Mouse (Mus musculus) retina, postnatal 7 days (tissue): ENCODE data around the gene Pym1.

Source experiments
- DNase-seq: peaks from one replicate; pipeline ENCODE4 v3.0.0-alpha.2; 2012; ENCODE audit warnings: low read depth, low spot score

Pym1 gene

DNA sequence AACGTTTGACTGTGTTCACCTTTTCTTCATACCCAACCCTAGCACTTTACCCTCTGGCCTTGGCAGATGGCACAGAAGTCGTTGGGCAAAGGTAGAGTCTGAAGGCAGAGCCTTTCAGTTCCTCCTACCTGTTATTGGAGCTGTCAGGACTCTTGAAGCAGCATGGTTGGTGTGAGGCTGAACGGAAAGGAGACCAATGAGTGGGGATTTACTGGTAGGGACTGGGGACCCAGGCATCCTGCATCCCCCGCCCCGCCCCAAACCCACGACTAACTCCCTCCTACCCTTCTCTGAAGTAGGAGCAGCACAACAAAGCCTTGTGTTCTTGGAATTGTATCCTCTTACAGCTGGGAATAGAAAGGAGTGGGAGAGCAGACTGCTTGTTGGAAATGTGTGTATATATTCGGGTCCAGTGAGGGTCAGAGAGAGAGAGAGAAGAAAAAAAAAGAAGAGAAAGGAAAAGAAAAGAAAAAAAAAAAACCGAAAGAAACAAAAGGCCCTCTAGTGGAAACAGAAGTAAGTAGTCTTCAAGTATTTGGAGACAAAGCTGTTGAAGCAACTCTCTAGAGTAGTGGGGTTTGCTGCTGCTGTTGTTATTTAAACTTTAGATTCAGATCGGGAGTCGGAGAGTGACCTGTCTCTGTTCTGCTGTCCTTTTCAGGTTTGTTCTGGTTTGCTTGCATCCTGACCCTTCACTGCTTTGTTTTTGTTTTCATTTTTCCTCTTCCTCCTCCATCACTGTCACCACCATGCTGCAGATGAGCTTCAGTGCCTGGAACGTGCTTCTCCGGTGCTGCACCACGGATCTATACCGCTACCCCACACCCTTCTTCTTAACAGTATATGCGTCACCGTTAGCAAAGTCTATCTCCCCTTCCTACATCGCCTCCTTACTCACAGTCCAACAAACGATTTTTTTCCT is 2.7 kb upstream of the Pym1 start, which contains the start of gene Dgka:
TSS of gene Dgka (minus strand) at position 176 of the 922 bp plus-strand sequence.
- no peak for DNase-seq

DNA sequence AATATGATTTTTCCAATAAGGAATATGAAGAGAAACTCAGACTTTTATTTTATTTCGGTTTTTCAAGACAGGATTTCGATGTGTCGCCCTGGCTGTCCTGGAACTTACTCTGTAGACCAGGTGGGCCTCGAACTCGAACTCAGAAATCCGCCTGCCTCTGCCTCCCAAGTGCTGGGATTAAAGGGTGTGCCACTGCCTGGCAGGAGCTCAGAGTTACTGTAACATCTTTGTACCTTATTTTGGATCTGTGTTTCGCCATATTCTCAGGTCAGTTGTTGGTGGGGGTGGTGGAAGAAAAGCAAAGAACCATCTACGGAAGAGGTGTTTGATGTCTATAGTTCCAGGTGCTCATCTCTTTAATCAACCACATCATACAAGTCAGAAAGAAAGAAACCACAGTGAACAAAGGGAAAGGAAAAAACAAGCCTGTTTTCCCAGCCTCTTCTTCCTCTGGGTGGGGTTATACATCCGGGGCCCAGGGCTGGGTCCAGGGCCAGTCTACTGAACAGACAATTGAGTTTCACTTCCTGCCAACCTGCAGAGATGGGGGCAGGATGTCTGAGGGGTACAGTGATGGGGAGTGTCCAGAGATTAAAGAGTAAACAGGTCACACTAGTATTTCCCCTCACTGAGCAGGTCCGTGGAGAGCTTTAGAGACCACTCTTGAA is 1.6 kb upstream of the Pym1 start:
- no peak for DNase-seq

DNA sequence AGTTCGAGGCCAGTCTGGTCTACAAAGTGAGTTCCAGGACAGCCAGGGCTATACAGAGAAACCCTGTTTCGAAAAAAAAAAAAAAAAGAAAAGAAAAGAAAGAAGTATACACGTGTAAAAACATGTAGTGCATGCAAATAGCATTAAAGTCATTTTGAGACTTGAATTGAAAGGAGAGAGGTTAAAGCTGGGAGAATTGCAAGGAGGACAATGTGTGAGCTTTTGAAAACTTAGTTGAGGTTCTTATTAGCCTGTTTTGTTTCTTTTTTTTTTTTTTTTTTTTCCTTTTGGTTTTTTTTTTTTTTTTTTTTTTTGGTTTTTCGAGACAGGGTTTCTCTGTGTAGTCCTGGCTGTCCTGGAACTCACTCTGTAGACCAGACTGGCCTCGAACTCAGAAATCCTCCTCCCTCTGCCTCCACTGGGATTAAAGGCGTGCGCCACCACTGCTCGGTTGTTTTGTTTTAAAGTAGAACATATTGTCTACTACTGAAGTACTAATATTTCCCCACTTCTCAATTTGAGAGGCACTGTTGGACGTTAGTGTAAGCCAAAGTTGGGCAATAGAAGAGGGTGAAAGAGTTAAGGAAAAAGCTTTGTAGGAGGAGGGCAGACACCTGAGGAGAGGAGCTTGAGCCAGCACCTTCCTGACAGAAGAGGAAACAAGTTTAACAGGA is 580 bp upstream of the Pym1 start:
- DNase-seq: no peak

DNA sequence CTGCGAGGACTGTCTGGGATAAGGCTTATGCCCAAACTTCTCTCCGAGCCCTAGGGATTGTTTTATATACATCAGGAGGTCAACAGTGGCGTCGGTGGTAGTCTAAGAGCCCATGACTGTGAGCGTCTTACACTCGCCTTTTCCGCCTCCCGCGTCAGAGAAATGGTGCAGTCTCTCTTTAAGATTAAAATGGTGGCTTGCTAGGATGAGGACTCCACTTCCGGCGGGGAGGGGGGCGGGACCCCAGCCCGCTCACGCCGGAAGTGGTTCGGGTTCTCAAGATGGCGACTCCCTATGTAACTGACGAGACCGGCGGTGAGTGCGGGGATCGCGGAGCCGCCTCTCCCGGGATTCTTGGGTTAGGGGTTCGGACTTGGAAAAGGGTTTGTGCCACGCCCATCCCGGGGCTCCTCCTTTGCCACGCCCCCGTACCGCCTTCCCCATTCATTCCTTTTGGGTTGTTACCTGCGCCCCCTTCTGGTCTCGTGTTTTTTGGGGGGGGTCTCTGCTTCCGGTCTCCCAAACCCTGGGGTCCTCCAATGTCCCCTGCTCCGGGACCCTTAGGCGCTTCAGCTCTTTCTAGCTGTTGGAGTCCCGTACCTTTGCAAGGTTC is 669 bp downstream of the Pym1 start:
- peak; percentile 88 for DNase-seq

DNA sequence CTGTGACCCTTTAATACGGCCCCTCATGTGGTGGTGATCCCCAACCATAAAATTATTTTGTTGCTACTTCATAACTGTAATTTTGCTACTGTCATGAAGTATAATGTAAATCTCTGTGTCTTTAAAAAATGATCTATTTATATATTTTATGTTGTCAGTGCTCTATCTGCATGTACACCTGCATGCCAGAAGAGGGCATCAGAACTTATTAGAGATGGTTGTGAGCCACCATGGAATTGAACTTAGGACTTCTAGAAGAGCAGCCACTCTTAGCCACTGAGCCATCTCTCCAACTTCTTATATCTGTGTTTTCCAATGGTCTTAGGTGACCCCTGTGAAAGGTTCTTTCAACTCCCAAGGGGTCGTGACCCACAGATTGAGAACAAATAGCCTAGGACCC is 25.2 kb downstream of the Pym1 start:
- no peak for DNase-seq

DNA sequence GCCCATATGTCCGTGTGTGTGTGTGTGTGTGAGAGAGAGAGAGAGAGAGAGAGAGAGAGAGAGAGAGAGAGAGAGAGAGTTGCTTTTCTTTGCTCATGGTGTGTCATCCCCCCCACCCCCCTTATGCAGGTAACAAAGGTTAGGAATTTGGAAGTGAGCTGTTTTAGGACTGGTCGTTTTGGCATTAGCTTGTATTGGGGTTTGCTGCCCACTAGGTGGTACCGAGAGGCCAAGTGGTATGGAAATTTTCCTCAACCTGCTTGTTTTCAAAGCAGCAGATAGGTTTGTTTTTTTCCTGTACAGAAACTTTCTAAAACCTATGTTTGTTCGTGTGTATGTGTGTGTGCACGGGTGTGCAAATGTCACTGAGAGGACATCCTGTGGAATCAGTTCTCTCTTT is 26.0 kb downstream of the Pym1 start:
- no peak for DNase-seq

DNA sequence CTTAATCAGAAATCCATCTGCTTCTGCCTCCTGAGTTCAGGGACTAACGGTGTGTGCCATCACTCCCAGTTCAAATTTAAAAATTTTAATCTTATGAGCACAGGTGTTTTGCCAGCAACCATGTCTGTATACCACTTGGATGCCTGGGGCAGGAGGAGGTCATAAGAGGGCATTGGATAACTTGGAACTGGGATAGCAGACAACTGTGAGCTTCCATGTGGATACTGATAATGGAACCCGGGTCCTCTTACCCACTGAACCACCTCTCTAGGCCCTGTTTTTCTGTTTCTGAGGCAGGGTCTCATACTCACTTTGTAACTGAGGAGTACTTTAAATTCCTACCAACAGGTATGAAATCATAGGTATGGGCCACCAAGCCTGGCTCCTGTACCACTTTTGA is 30.8 kb downstream of the Pym1 start:
- DNase-seq: no peak

DNA sequence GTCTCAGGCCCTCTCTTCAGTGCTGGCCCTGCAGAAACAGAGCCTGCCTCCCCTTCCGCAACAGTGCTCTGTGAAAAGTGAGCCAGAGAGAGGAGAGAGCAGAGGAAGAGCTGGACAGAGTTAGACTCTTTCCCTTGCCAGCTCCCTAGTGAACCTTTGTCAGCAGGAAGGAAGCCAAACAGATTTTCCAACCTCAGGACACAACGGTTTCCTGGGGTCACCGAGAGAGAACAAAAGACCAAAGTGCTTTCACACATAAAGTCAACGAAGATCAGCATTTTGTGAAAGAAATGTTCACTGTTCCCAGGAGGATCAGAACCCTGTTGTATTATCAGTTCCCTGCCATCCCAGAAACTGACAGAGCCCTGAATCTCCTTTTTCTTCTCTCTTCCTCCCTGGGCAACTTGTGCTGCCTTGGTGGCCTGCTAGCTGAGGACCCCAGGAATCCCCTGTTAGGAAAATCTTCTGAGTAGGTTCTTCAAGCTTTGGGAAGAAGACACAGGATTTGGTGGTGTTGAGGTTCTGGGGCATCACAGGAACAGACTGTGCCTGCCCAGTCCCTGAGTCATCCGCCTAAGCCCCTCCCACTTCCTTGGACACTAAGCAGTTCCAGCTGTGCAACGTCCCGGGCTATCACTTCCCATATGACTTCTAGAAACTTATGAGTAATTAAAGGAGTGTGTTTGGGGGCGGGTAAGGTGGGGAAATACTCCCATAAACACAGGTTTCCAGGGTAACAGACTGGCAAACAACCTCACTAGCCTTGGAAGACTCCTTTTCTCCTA is 31.5 kb downstream of the Pym1 start:
- no peak for DNase-seq

DNA sequence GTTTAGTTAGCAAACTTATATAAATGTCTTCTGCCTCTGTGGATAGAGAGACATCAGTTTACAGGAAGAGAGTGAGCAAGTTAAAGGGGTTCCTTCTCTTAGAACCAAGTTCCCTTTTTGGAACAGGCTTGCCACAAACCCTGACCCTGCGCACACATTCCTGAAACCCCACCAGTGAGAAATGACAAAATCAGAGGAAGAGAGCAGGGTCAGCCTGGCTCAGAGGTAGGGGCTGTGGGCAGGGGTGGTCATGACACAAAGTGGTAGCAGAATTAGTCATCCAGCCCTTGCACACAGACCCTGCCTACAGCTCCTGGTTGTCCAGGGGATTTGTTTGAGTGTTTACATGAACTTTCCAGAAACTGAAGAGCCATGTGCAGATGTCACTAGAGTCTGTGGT is 32.5 kb downstream of the Pym1 start:
- no peak for DNase-seq

DNA sequence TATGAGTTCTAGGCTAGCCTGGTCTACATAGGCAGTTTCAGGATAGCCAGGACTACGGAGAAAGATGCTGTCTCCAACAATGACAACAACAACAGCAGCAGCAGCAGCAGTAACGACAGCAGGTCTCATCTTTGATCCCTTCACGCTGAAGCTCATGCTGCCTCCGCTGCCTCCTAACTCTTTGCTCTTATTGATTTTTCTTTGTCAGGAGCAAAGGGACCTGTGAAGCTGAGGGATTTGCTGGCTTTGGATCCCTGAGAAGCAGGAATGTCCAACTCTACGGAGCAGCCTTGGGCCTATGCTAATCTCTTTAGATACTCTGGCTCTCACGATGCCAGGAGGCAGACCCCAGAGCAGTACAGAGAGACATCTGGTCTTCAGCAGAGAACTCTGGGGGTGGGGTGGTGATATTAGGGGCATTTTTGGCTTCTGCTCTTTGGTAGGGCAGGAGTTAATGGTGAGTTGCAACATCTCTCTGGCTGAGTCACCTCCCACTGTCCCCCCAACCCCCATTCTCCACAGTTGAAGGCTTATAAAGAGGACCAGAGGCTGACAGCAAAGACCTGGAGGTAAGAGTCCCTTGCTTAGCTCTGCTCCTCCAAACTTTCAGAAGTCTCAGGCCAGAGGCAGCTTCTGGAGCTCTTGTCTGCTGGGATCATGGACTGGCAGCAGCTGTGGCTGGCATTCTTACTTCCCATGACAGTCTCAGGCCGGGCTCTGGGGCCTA is 42.9 kb downstream of the Pym1 start, which contains the start of gene Mmp19:
TSS of gene Mmp19 (plus strand) at position 513 of the 727 bp plus-strand sequence.
- no peak for DNase-seq

DNA sequence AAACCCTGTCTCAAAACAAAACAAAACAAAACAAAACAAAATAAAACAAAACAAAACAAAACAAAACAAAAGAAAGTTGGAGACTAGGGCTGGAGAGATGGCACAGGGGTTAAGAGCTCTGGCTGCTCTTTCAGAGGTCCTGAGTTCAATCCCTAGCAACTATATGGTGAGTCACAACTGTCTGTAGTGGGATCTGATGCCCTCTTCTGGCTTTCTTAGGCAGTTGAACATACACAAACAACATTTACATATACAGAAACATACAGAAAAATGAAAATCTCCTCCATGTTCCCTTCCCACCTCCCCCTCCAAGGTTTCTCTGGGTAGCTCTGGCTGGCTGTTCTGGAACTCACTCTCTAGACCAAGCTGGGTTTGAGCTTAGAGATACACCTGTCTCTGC is 44.4 kb downstream of the Pym1 start:
- no peak for DNase-seq

DNA sequence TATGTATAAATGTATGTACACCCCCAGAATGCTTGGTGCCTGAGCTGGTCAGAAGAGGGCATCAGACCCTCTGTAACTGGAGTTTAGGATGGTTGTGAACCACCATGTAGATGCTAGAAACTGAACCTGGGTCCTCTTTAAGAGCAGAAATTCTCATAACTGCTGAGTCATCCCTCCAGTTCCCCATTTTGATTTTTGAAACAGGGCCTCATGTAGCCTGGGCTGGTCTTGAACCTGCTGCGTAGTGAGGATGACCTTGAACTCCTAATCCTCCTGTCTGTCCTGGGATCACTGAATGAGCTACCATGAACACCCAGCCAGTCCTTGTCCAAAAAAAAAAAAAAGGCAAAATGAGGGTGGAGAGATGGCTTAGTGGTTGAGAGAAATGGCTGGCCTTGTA is 45.6 kb downstream of the Pym1 start:
- no peak for DNase-seq

DNA sequence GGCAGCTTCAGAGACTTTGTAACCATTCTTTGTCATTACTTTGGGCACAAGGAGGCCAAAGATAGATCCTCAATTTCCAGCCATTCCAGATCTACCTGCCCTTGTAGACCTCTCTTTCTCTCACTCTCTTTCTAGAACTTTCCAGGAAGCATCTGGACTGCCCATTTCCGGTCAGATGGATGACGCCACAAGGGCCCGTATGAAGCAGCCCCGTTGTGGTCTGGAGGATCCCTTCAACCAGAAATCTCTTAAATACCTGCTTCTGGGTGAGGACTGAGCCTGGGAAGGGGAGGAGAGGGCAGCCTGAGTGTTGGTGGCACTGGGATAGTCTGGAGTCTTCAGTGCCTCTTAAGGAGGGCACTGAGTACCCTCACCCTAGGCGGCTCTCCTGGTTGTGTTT is 46.7 kb downstream of the Pym1 start:
- no peak for DNase-seq

DNA sequence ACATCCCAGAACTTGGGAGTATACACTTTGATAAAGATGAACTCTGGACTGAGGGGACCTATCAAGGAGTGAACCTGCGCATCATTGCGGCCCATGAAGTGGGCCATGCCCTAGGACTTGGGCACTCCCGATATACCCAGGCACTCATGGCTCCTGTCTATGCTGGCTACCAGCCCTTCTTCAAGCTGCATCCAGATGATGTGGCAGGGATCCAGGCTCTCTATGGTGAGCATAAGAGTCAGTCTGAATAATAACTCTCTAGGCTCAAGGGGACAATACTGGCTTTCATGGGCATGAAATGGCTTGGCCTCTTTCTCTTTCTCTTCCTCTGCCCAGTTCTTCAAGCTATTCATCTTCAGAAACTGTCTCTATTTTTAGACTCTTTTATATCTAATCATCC is 47.9 kb downstream of the Pym1 start:
- no peak for DNase-seq

DNA sequence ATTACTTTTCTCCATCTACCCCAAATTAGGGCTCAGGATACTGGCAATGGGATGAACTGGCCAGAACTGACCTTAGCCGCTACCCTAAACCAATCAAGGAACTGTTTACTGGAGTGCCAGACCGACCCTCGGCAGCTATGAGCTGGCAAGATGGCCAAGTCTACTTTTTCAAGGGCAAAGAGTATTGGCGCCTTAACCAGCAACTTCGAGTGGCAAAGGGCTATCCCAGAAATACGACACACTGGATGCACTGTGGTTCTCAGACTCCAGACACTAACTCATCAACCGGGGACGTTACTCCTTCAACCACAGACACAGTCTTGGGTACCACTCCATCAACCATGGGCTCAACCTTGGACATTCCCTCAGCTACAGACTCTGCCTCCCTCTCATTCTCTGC is 51.0 kb downstream of the Pym1 start:
- DNase-seq: no peak

DNA sequence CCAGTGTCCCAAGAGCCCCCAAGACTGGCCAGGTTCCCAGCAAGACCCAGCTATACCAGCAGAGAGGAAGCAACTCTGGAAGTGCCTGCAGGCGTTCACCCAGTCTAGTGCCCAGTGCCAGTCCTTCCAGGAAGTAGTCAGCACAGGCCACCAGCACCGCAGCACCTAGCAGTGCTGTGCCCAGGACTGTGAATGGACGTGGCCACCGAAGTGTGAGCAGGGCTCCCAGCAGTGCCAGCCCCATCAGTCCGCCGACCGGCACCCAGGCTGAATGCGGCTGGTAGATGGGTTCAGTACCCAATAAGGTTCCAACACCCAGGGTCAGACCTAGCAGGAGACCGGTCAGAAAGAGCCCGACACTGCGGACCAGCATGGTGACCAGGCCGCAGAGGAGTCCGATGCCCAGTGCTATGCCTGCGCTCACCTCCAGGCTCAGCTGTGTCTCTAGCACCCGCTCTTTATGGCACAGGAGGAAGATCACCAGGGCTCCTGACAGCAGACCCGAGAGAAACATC is 54.3 kb downstream of the Pym1 start:
- no peak for DNase-seq

DNA sequence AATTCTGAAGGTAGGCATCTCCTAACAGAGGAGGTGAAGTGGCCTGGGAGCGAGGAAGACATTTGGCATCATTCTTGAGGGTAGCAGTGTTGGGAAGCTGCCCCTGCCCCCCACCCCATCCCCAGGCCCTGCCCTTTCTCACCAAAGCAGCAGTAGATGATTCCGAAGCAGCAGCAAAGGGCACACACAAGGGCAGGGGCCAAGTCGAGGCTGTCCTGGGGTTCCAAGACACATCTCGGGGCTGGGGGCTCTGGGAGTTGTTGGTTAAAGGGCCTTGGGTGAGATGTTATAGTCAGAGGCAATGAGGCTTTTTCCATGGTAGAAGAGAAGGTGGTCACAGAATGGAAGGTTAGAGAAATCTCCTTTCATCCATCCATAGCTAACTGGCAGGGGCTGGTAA is 55.3 kb downstream of the Pym1 start:
- no peak for DNase-seq

DNA sequence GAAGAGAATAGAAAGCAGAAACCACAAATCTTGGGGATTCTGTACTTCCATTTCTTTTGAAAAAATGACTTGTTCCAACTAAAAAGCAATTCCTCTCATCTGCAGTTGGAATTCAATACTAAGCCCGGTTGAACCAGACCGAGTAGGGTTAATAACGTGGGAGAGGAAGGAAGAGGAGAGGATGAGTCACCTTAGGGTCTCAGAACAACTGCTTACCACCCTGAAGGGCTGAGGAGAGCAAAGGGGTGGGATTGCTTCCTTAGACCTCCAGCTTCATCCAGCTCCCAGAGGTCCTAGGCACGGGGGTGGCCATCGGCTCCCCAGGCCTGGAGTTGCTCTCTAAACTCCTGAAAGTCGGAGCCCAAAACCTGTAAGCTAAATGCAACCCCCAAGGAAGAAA is 55.7 kb downstream of the Pym1 start:
- DNase-seq: no peak

DNA sequence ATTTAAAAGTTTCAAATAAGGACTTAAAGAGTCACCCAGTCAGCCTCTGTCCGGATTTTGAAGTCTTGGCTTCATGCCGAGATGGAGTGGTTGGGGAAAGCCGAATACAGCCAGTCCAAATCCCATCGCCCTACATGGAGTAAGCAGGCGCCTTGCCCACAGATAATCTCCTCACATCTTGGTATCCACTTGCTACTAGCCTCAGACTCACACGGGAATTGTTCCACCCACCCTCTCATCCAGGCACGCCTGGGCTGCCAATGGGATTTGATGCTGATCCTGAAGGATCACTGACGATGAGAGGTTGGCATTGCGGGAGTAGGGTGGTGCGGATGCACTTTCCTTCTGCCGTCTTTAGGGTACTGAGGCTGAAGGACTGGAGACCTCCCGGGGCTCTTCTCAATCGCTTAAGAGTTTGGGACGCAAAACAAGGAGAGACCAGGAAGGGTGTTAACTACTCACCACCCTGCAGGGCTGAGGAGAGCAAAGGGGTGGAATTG is 56.1 kb downstream of the Pym1 start, which contains the start of gene Dnajc14:
TSS of gene Dnajc14 (plus strand) at position 292 of the 500 bp plus-strand sequence.
- DNase-seq: peak; percentile 43
